Mouse (Mus musculus) MEL (cell line): Measurements from ENCODE around the gene Olfr1160.

Source experiments
- CHD1 ChIP-seq: IDR thresholded peaks from 2 replicates; pipeline ENCODE4 v1.6.1; 2012; ENCODE audit warnings: low read depth, mild to moderate bottlenecking, inconsistent platforms, low read length, improper control_type of control experiment
- CTCF ChIP-seq, 3 experiments: IDR thresholded peaks in 2 of 3; conservative IDR thresholded peaks in 1 of 3; 2 replicates each; pipeline ENCODE4 v1.5.1; 2011 to 2012; ENCODE audit warnings: low read length in 3 of 3, low read depth in 2 of 3, mild to moderate bottlenecking in 2 of 3, improper control_type of control experiment in 1 of 3, inconsistent platforms in 1 of 3, mixed read lengths in 1 of 3, moderate library complexity in 1 of 3; ENCODE audit not compliant: control insufficient read depth in 1 of 3, insufficient read depth in 1 of 3, poor library complexity in 1 of 3, severe bottlenecking in 1 of 3
- E2F4 ChIP-seq: IDR thresholded peaks from 2 replicates; pipeline ENCODE4 v1.6.1; 2011; ENCODE audit warnings: low read depth, low read length, improper control_type of control experiment, borderline replicate concordance
- MAFK ChIP-seq: IDR thresholded peaks from 2 replicates; pipeline ENCODE4 v1.6.1; 2011; ENCODE audit warnings: low read depth, mild to moderate bottlenecking, low read length, improper control_type of control experiment, borderline replicate concordance
- POLR2A ChIP-seq, 2 experiments: IDR thresholded peaks; 2 replicates each; pipeline ENCODE4 v1.6.1; 2011 to 2012; ENCODE audit warnings: low read length in 2 of 2, mild to moderate bottlenecking in 2 of 2, control low read depth in 1 of 2, improper control_type of control experiment in 1 of 2, low read depth in 1 of 2, moderate library complexity in 1 of 2; ENCODE audit not compliant: control insufficient read depth in 1 of 2, insufficient read depth in 1 of 2, poor library complexity in 1 of 2
- POLR2AphosphoS5 ChIP-seq: IDR thresholded peaks from 2 replicates; pipeline ENCODE4 v1.6.1; 2012; ENCODE audit warnings: low read depth, borderline replicate concordance, mild to moderate bottlenecking, inconsistent platforms, low read length, moderate library complexity, mixed read lengths
- RAD21 ChIP-seq: IDR thresholded peaks from 2 replicates; pipeline ENCODE4 v1.6.1; 2011; ENCODE audit warnings: mild to moderate bottlenecking, low read depth, low read length, improper control_type of control experiment
- TBP ChIP-seq: IDR thresholded peaks from 2 replicates; pipeline ENCODE4 v1.8.0; 2011; ENCODE audit warnings: low read depth, low read length, improper control_type of control experiment

- TF ChIP-seq POLR2AphosphoS5 (no peak), POLR2A (IDR thresholded peaks at IDR 0.05; ENCODE audit: control insufficient read depth in 1 of 2, insufficient read depth in 1 of 2, low read depth in 1 of 2, low read length in 2 of 2, poor library complexity in 1 of 2) (no peak), TBP (no peak), CTCF (IDR thresholded peaks at IDR 0.05 in 2 of 3, conservative IDR thresholded peaks at IDR 0.05 in 1 of 3; ENCODE audit: control insufficient read depth in 1 of 3, insufficient read depth in 1 of 3, low read depth in 2 of 3, low read length in 3 of 3, poor library complexity in 1 of 3, severe bottlenecking in 1 of 3) (no peak), RAD21 (no peak), E2F4 (no peak), MAFK (no peak), CHD1 (no peak)
Measured at GRCm38 (mm10) chr2:87953000-87953399, 55.1 kb downstream of the Olfr1160 start, which contains the start of gene Olfr1156.
